In genomic region chr1:133732814-133733213, GRCm38 (mm10) we compare ENCODE assay signal across 24 mouse cellular contexts. TPM values are rescaled to one million over a fixed set of nuclear protein-coding genes. Genes with fewer than 3 reads are reported as not detected.
DNase-seq lines count a peak whose midpoint lies in the region; ATAC-seq lines count a peak whose summit lies in the region.
"Had no signal": no experiment of that assay in that cellular context is flagged by ENCODE, and none has a peak within 500 bp of the region (broad histone marks: within the 10 kb centered on the region; RNA-seq: fewer than 3 reads in every experiment).

No protein-coding gene starts in this region.

- ATAC-seq in embryonic facial prominence, embryonic 11.5 days (replicated peaks; ENCODE audit: insufficient number of reproducible peaks, low FRiP score, low TSS enrichment, low read depth) = no peak
- ATAC-seq in limb, embryonic 11.5 days (ENCODE audit: insufficient number of reproducible peaks, low FRiP score, low TSS enrichment, low read depth) = no peak
- ATAC-seq: hindbrain, postnatal 0 days; intestine, embryonic 16.5 days; midbrain, embryonic 13.5 days had no signal

- no peak overlapping the region for H3K4me2 ChIP-seq in embryonic facial prominence, embryonic 11.5 days (ENCODE audit: low read depth, low read length)
- H3K4me2 ChIP-seq in limb, embryonic 11.5 days (ENCODE audit: low read depth, severe bottlenecking) = no peak overlapping the region
- H3K4me2 ChIP-seq: forebrain, embryonic 12.5 days; heart, embryonic 13.5 days; liver, embryonic 13.5 days; midbrain, embryonic 13.5 days had no signal

- no peaks in the 10 kb centered on the region for H3K36me3 ChIP-seq in embryonic facial prominence, embryonic 11.5 days (replicated peaks; ENCODE audit: control insufficient read depth, insufficient read depth, low read depth, low read length)
- peaks cover 6% of the 10 kb centered on the region; the same call in 1 of the 2 replicates for H3K36me3 ChIP-seq in limb, embryonic 11.5 days (ENCODE audit: control insufficient read depth, insufficient read depth, low read length)

- no peaks in the 10 kb centered on the region for H3K4me1 ChIP-seq in embryonic facial prominence, embryonic 11.5 days (ENCODE audit: control insufficient read depth, insufficient read depth, low read length)
- H3K4me1 ChIP-seq in limb, embryonic 11.5 days (ENCODE audit: control insufficient read depth, insufficient read depth, low read length) = peaks cover 7% of the 10 kb centered on the region

- H3K4me3 ChIP-seq in embryonic facial prominence, embryonic 11.5 days (ENCODE audit: low read depth, low read length) = no peak overlapping the region
- no peak overlapping the region for H3K4me3 ChIP-seq in limb, embryonic 11.5 days (ENCODE audit: low read depth, low read length)
- H3K4me3 ChIP-seq: forebrain, embryonic 12.5 days; heart, embryonic 13.5 days; liver, embryonic 13.5 days; megakaryocyte, embryonic 14.5 days; midbrain, embryonic 13.5 days had no signal

- no peaks in the 10 kb centered on the region for H3K27me3 ChIP-seq in embryonic facial prominence, embryonic 11.5 days (ENCODE audit: control insufficient read depth, insufficient read depth, low read length)
- H3K27me3 ChIP-seq in limb, embryonic 11.5 days (ENCODE audit: control insufficient read depth, insufficient read depth, low read length) = no peaks in the 10 kb centered on the region
- H3K27me3 ChIP-seq: forebrain, embryonic 12.5 days; liver, embryonic 13.5 days; megakaryocyte, embryonic 14.5 days had no signal

- DNase-seq in embryo, embryonic 10 days (ENCODE audit: low spot score) = peak; percentile 45
- DNase-seq in embryo, embryonic 9.5 days (ENCODE audit: extremely low spot score) = no peak
- DNase-seq in embryonic facial prominence, embryonic 11.5 days (ENCODE audit: low spot score) = peak; percentile 58
- peak; percentile 48 for DNase-seq in limb, embryonic 11.5 days (ENCODE audit: low spot score)
- DNase-seq in urinary bladder, postnatal 14 days (ENCODE audit: low spot score) = no peak
- no peak for DNase-seq in cerebellum, postnatal 10 days
- DNase-seq in urinary bladder, adult 18-20 months (ENCODE audit: low spot score in 2 of 2) = no peak
- DNase-seq: adrenal gland, postnatal 36 days; cerebellum, adult 9-10 months; gastrocnemius, postnatal 10 days; heart, adult 11 months; heart, postnatal 14 days; kidney, postnatal 36 days; liver, embryonic 13.5 days; lung, adult 2 months; lung, postnatal 36 days; right cerebral cortex, postnatal 14 days; spleen, adult 18-20 months had no signal

- 46% methylated on average over 11 of the region's 11 CpGs for WGBS in embryonic facial prominence, embryonic 11.5 days
- 25% methylated on average over 11 of the region's 11 CpGs for WGBS in limb, embryonic 11.5 days

- H3K9ac ChIP-seq in embryonic facial prominence, embryonic 11.5 days (replicated peaks; ENCODE audit: low read length) = no peak overlapping the region
- no peak overlapping the region for H3K9ac ChIP-seq in limb, embryonic 11.5 days (ENCODE audit: low read length)
- H3K9ac ChIP-seq: forebrain, embryonic 12.5 days; heart, embryonic 13.5 days; liver, embryonic 13.5 days; midbrain, embryonic 13.5 days had no signal

- no peak overlapping the region for H3K27ac ChIP-seq in embryonic facial prominence, embryonic 11.5 days (replicated peaks; ENCODE audit: low read depth, low read length)
- 0 out of 2 replicates have a peak overlapping the region, but pooled peaks have one; percentile 52 for H3K27ac ChIP-seq in limb, embryonic 11.5 days (replicated peaks; ENCODE audit: low read depth, low read length)
- H3K27ac ChIP-seq: forebrain, embryonic 12.5 days; heart, embryonic 13.5 days; hindbrain, postnatal 0 days; liver, embryonic 13.5 days; midbrain, embryonic 13.5 days had no signal

- no peaks in the 10 kb centered on the region for H3K9me3 ChIP-seq in embryonic facial prominence, embryonic 11.5 days (replicated peaks; ENCODE audit: control insufficient read depth, low read length)
- H3K9me3 ChIP-seq in limb, embryonic 11.5 days (ENCODE audit: control insufficient read depth, low read length) = no peaks in the 10 kb centered on the region
- H3K9me3 ChIP-seq: forebrain, embryonic 12.5 days; heart, embryonic 13.5 days; liver, embryonic 13.5 days; megakaryocyte, embryonic 14.5 days; midbrain, embryonic 13.5 days had no signal

RNA-seq across cellular contexts. Expression of gene Lax1, which starts 42.9 kb away (rescaled TPM):
- polyA plus RNA-seq in embryonic facial prominence, embryonic 11.5 days (2014; fragmentation: Nextera tagmentation; extraction: Ambion mirVana) = 0.32 and 0.76 TPM in 2 replicates
- 1.1 TPM in 2 replicates for polyA plus RNA-seq in limb, embryonic 11.5 days (2014; fragmentation: Nextera tagmentation; extraction: Ambion mirVana)

Comparison
In these comparisons a context has a peak if more than half of its experiments do, and no peak if none do; other contexts are left out.
1. DNase-seq: peak in embryo, embryonic 10 days (single experiment), embryonic facial prominence, embryonic 11.5 days (single experiment) and limb, embryonic 11.5 days (single experiment); none in embryo, embryonic 9.5 days (single experiment), urinary bladder, postnatal 14 days (single experiment), cerebellum, postnatal 10 days (0 of 2) and urinary bladder, adult 18-20 months (0 of 2).